Mouse (Mus musculus) embryonic facial prominence, embryonic 12.5 days (tissue): ENCODE results near the gene Smyd5. TPM values are rescaled to one million over a fixed set of nuclear protein-coding genes. Genes with fewer than 3 reads are reported as not detected.

Source experiments
- ATAC-seq: fragments of 200-750 bp; cut with Nextera tagmentation; 2 replicates; pipeline ENCODE4 v1.8.0; 2017; ENCODE audit not compliant: insufficient number of reproducible peaks, insufficient read depth, low FRiP score, low TSS enrichment
- H3K27ac ChIP-seq: fragments of 300-500 bp; sonication (generic); 2 replicates; pipeline ENCODE4 v1.5.1; 2016; ENCODE audit warnings: mild to moderate bottlenecking
- H3K27me3 ChIP-seq: fragments of 300-500 bp; sonication (generic); 2 replicates; pipeline ENCODE4 v1.6.1; 2016; ENCODE audit warnings: mild to moderate bottlenecking, moderate library complexity
- H3K36me3 ChIP-seq: fragments of 300-500 bp; sonication (generic); 2 replicates; pipeline ENCODE4 v1.6.1; 2016; ENCODE audit warnings: mild to moderate bottlenecking
- H3K4me1 ChIP-seq: fragments of 300-500 bp; sonication (generic); 2 replicates; pipeline ENCODE4 v1.6.1; 2016
- H3K4me2 ChIP-seq: fragments of 300-500 bp; sonication (generic); replicated peaks from 2 replicates; pipeline ENCODE4 v1.6.1; 2016; ENCODE audit warnings: mild to moderate bottlenecking, moderate library complexity
- H3K4me3 ChIP-seq: fragments of 300-500 bp; sonication (generic); 2 replicates; pipeline ENCODE4 v1.5.1; 2016; ENCODE audit warnings: mild to moderate bottlenecking
- H3K9ac ChIP-seq: fragments of 300-500 bp; sonication (generic); 2 replicates; pipeline ENCODE4 v1.6.1; 2016; ENCODE audit warnings: mild to moderate bottlenecking, moderate library complexity
- H3K9me3 ChIP-seq: fragments of 300-500 bp; sonication (generic); 2 replicates; pipeline ENCODE4 v1.6.1; 2016; ENCODE audit warnings: mild to moderate bottlenecking, moderate library complexity
- WGBS: fragments of 180-500 bp; shearing (Covaris S2); methylation state at CpG from one replicate; pipeline ENCODE4 v1.1.7; 2016; 5-methylcytosine and 5-hydroxymethylcytosine counted together
- polyA plus RNA-seq: library from polyadenylated mRNA; unstranded; fragments of >200 nt; fragmentation: Nextera tagmentation; extraction: Ambion mirVana; gene quantifications from 2 replicates; pipeline ENCODE4 v1.2.1, GENCODE M21; 2016

Gene Smyd5
- polyA plus RNA-seq, result 66.4 and 67.1 TPM in 2 replicates

DNA sequence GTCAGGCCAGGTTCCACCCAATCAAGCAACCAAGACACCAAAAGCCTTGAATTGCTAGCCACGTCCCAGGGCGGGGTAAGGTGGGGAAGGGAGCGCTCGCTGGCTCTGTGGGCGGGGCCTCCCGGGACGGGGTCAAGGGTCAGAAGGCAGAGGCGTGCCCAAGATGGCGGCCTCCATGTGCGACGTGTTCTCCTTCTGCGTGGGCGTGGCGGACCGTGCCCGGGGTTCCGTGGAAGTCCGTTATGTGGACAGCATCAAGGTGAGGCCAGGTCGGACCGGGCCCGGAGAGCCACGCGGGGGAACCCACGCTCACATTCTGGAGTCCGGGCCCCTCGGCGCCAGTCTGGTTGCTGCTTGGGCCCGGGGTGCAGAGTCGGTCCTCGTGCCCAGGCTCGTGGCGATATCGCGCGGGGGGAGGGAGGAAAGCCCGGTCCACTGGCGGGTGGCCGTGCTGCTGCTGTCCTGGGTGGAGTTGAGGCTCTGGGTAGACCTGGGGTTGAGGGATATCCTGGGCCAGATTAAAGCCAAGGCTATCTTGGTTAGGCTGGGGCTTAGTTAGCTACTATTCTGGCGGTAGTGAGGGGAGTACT lies at the start of gene Smyd5:
TSS of gene Smyd5 (plus strand) at position 148 of the 590 bp plus-strand sequence.
- H3K4me1 ChIP-seq, result peaks cover 8% of the 10 kb centered on the region; the same call in 1 of the 2 replicates
- H3K4me2 ChIP-seq, result peak within 1 kb of the TSS; percentile 66
- H3K27ac ChIP-seq, result no peak within 1 kb of the TSS
- peak; percentile 80 for ATAC-seq
- H3K36me3 ChIP-seq, result no peaks in the 10 kb centered on the region
- H3K4me3 ChIP-seq, result peak within 1 kb of the TSS; percentile 85
- no peaks in the 10 kb centered on the region for H3K9me3 ChIP-seq
- H3K9ac ChIP-seq, result peak within 1 kb of the TSS; percentile 69
- under 1% methylated on average over 39 of the region's 39 CpGs for WGBS
- peaks cover 4% of the 10 kb centered on the region for H3K27me3 ChIP-seq

DNA sequence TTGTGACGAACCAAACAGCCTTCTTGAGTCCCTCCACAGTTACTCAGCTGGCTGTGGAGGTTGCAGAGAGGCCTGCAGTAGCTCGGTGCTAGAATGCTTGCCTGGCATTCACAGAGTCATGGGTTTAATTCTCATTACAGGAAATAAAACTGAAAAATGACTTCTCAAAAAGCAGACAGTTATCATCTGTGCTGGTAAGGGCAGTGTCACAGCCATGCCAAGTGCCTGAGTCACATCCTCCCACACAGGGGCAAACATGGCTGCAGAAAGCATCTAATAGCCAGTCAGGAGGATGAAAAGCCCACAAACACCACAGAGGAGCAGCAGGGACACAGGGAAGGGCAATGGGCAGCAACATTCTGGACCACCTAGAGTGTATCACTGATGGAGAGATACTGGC lies 49.0 kb upstream of the Smyd5 start:
- Histone ChIP-seq H3K4me2 (no peak overlapping the region), H3K9me3 (no peaks in the 10 kb centered on the region), H3K4me3 (no peak overlapping the region), H3K9ac (no peak overlapping the region), H3K27ac (no peak overlapping the region), H3K27me3 (no peaks in the 10 kb centered on the region; the same call in none of the 2 replicates), H3K36me3 (no peaks in the 10 kb centered on the region), H3K4me1 (peaks cover 6% of the 10 kb centered on the region)
- ATAC-seq, result no peak
- 77% methylated on average over 2 of the region's 2 CpGs for WGBS

DNA sequence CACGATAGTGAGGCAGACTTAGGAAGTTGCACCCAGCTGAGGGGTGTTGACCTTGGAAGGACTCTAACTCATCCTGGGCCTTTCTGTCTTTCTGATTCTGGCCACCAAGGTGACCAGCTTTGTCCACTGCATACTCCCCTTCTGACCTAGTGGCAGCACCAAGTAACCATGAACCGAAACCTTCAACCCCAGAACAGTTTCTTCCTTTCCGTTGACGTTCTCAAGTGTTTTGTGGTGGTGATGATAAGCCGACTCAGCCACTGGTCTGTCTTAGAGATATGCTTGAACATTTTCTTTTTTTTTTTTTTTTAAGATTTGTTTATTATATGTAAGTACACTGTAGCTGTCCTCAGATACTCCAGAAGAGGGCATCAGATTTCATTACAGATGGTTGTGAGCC lies 43.2 kb upstream of the Smyd5 start:
- Histone ChIP-seq H3K9me3 (no peaks in the 10 kb centered on the region), H3K4me3 (no peak overlapping the region), H3K27me3 (no peaks in the 10 kb centered on the region; the same call in none of the 2 replicates), H3K4me2 (no peak overlapping the region), H3K27ac (no peak overlapping the region), H3K9ac (no peak overlapping the region), H3K36me3 (no peaks in the 10 kb centered on the region), H3K4me1 (peaks cover 4% of the 10 kb centered on the region; the same call in 1 of the 2 replicates)
- WGBS, result 85% methylated on average over 5 of the region's 5 CpGs
- no peak for ATAC-seq

DNA sequence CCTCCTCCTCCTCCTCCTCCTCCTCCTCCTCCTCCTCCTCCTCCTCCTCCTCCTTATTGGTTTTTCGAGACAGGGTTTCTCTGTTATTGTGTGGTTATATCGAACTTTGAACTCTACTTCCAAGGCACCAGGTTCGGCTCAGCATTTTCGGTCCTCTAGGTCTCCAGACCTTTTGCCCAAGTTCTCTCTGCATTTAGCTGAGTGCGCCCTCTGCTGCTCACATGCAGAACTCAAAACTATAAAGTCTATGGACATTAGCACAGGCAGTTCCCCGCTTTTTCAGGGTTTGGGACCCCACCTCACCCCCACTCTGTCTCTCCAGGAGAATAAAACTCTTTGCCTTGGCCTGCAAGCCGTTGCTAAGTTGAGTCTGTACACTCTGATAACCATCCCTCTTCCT lies 40.0 kb upstream of the Smyd5 start:
- no peak for ATAC-seq
- Histone ChIP-seq H3K4me3 (no peak overlapping the region), H3K27me3 (no peaks in the 10 kb centered on the region), H3K9me3 (no peaks in the 10 kb centered on the region), H3K4me2 (no peak overlapping the region), H3K27ac (no peak overlapping the region), H3K4me1 (no peaks in the 10 kb centered on the region), H3K9ac (no peak overlapping the region), H3K36me3 (no peaks in the 10 kb centered on the region)
- WGBS, result 21% methylated on average over 5 of the region's 7 CpGs

DNA sequence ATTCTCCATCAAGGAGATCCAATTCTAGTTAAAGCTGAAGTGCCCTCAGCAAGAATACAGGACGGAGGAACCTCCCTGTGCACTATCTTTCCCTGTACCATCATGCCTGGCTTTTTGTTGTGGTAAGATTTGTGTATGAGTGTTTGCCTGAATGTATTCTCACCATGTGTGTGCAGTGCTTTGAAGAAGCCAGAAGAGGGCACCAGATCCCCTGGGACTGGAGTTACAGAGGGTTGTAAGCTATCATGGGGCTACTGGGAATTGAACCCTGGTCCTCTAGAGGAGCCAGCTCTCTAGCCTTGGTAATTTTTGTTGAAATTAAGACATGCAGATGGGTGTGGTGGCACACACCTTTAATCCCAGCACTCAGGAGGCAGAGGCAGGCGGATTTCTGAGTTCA lies 36.4 kb upstream of the Smyd5 start:
- ATAC-seq, result no peak
- no peaks in the 10 kb centered on the region for H3K27me3 ChIP-seq
- H3K9me3 ChIP-seq, result no peaks in the 10 kb centered on the region
- H3K9ac ChIP-seq, result no peak overlapping the region
- no peak overlapping the region for H3K4me3 ChIP-seq
- no peaks in the 10 kb centered on the region for H3K4me1 ChIP-seq
- no peaks in the 10 kb centered on the region for H3K36me3 ChIP-seq
- H3K27ac ChIP-seq, result no peak overlapping the region
- no peak overlapping the region for H3K4me2 ChIP-seq
- 79% methylated on average over 2 of the region's 2 CpGs for WGBS

DNA sequence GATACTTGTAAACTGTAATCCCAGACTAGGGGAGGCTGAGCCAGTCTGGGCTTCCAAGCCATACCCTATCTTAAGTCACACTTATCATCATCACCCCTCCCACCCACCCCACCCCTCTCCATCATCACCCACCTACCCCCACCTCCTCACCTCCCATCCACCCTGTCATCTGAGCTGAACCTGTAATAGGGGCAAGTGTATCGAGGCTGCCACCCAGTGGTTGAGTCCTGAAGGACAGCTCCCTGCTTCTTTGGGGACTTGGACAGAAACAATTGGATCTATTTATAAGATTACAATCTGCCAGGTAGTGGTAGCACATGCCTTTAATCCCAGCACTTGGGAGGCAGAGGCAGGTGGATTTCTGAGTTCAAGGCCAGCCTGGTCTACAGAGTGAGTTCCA lies 34.6 kb upstream of the Smyd5 start:
- no peaks in the 10 kb centered on the region for H3K36me3 ChIP-seq
- H3K27me3 ChIP-seq, result no peaks in the 10 kb centered on the region
- no peak overlapping the region for H3K9ac ChIP-seq
- no peak overlapping the region for H3K4me3 ChIP-seq
- no peak overlapping the region for H3K4me2 ChIP-seq
- no peak overlapping the region for H3K27ac ChIP-seq
- no peak for ATAC-seq
- H3K4me1 ChIP-seq, result no peaks in the 10 kb centered on the region
- WGBS, result 23% methylated on average over 1 of the region's 1 CpGs
- no peaks in the 10 kb centered on the region for H3K9me3 ChIP-seq

DNA sequence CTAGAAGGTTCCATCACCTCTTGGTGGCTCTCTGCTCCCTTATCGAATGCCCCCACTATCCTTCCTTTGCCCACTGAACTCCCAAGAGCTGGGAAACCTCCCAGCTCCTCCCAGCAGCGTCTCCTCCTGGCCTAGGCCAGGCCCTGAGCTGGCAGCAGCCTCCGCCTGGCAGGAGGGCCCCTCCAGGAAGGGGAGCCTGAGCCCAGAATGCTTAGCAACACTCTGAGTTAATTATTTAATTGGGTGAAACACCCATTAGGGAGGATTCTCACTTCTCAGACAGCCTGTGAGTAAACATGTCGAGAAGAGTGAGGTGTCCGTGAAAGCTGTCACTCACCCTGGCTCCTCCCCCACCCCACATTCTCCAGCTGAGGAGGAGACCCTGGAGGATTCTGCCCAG lies 32.1 kb upstream of the Smyd5 start:
- H3K4me3 ChIP-seq, result no peak overlapping the region
- WGBS, result 24% methylated on average over 5 of the region's 5 CpGs
- no peaks in the 10 kb centered on the region for H3K4me1 ChIP-seq
- ATAC-seq, result no peak
- no peaks in the 10 kb centered on the region for H3K36me3 ChIP-seq
- H3K27me3 ChIP-seq, result no peaks in the 10 kb centered on the region
- no peaks in the 10 kb centered on the region for H3K9me3 ChIP-seq
- no peak overlapping the region for H3K27ac ChIP-seq
- H3K4me2 ChIP-seq, result no peak overlapping the region
- H3K9ac ChIP-seq, result no peak overlapping the region

DNA sequence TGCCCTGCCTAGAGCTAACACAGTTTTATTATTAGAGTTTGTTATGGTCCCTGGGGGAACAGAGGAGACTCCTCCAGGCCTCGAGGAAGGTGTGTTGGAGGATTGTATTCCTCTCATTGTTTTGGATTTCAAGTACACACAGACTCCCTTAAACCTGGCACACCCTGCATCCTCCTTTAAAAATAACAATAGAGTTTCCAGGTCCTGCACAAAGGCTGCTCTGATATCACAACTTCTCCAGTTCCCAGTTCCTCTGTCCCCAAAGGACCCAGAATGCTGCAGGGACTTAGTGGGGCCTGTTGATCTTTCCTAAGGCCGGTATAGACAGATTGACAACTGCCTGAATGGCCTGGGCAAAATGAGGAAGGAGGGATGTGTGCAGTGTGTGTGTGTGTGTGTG lies 29.2 kb upstream of the Smyd5 start:
- Histone ChIP-seq H3K4me1 (no peaks in the 10 kb centered on the region), H3K36me3 (no peaks in the 10 kb centered on the region), H3K27me3 (peaks cover 12% of the 10 kb centered on the region), H3K9me3 (no peaks in the 10 kb centered on the region), H3K4me3 (no peak overlapping the region), H3K4me2 (no peak overlapping the region), H3K27ac (no peak overlapping the region), H3K9ac (no peak overlapping the region)
- no peak for ATAC-seq
- 36% methylated on average over 2 of the region's 2 CpGs for WGBS

DNA sequence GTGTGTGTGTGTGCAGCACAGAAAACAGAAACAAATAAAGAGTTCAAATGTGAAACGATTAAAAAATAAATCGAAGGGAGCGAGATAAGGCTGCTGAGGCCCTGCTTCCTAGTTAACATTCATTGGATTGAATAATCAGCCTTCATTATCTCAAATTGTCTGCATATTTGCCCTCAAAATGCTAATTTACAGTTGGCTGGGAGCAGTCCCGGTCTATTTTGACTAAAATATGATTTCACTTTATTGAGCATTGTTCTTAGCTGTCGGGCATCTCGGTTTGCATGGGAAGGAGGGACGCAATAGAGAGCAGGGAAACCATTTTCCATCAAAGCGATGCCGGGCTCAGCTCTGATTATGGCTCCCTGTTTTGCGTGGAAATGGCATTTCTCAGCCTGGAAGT lies 28.8 kb upstream of the Smyd5 start:
- ATAC-seq, result no peak
- Histone ChIP-seq H3K36me3 (no peaks in the 10 kb centered on the region), H3K9ac (no peak overlapping the region), H3K4me3 (no peak overlapping the region), H3K4me2 (no peak overlapping the region), H3K27ac (no peak overlapping the region), H3K4me1 (no peaks in the 10 kb centered on the region), H3K9me3 (no peaks in the 10 kb centered on the region), H3K27me3 (peaks cover 16% of the 10 kb centered on the region)
- 79% methylated on average over 10 of the region's 10 CpGs for WGBS

DNA sequence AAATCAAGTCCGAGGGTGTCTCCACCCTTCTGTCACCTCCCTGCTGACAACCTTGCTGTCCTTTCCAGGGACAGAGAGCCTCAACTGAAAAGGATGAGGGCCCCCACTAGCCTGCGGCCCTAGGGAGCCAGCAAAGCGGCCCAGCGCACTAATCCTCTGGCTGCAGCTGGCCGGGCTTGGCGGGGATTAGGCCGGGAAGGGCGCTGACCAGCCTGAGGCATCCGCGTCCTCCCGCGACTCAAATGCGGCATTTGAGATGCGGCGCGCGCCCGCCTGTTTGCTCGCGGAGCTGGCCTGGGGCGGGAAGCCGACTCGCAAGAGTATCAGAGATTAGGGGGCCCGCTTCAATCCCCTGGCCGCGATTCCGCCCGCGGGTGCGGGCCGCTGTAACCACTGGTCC lies 22.8 kb upstream of the Smyd5 start:
- H3K9ac ChIP-seq, result no peak overlapping the region; the same call in 1 of the 2 replicates
- H3K9me3 ChIP-seq, result no peaks in the 10 kb centered on the region
- H3K4me2 ChIP-seq, result peak overlapping the region; percentile 41
- H3K27ac ChIP-seq, result no peak overlapping the region
- peak overlapping the region; percentile 6; the same call in 1 of the 2 replicates for H3K4me3 ChIP-seq
- no peak for ATAC-seq
- 1% methylated on average over 31 of the region's 31 CpGs for WGBS
- H3K4me1 ChIP-seq, result 0 out of 2 replicates have a peak, but pooled peaks cover 3% of the 10 kb centered on the region
- no peaks in the 10 kb centered on the region for H3K36me3 ChIP-seq
- peaks cover 45% of the 10 kb centered on the region for H3K27me3 ChIP-seq

DNA sequence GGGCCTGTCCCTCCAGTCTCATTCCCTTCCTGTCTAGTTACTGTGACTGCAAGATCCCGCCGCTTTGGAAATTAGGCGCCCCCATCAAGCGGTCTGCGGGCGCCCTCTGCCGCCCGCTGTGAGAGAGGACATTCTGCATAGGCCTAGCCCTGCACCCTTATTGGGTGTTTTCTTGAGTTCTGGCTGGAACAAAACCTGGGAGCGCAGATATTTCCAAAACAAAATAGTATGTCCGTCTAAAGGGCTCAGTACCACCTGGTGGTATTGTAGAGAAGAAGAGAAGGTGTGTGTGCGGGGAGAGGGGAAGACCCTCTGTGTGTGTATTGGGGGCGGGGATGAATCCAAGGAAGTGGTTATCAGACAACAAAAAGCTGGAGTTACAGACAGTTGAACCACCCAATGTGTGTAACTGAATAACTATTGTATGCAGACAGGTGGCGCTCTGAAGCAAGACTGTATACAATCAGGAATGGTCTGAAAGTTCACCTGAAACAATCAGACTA lies 21.0 kb upstream of the Smyd5 start:
- H3K27me3 ChIP-seq, result peaks cover 45% of the 10 kb centered on the region
- WGBS, result 9% methylated on average over 13 of the region's 13 CpGs
- no peak overlapping the region for H3K27ac ChIP-seq
- no peaks in the 10 kb centered on the region for H3K36me3 ChIP-seq
- H3K9me3 ChIP-seq, result no peaks in the 10 kb centered on the region
- H3K4me2 ChIP-seq, result no peak overlapping the region
- ATAC-seq, result peak; percentile 84
- no peak overlapping the region for H3K4me3 ChIP-seq
- H3K4me1 ChIP-seq, result 0 out of 2 replicates have a peak, but pooled peaks cover 3% of the 10 kb centered on the region
- no peak overlapping the region for H3K9ac ChIP-seq

DNA sequence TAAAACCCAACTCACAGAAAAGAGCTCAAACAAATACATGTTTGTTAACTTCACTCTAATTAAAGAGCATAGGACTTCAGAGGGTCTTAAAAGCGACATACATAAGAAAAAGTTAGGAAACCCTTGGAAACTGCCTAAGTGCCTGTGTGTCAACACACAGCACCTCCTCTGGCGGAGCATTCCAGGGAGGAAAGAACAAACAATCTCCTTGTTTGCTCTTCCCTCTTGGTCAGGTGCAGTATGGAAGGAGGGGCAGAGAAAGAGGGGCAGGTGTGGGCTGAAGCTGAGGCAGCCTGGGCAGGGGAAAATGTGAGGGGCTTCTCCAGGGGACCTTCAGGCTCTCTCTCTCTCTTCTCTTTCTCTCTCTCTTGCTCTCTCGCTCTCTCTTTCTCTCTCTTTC lies 16.0 kb upstream of the Smyd5 start:
- WGBS, result 62% methylated on average over 3 of the region's 3 CpGs
- no peak overlapping the region for H3K27ac ChIP-seq
- no peak for ATAC-seq
- H3K9me3 ChIP-seq, result no peaks in the 10 kb centered on the region
- H3K27me3 ChIP-seq, result 0 out of 2 replicates have a peak, but pooled peaks cover 5% of the 10 kb centered on the region
- H3K4me2 ChIP-seq, result no peak overlapping the region
- H3K4me3 ChIP-seq, result no peak overlapping the region
- H3K9ac ChIP-seq, result no peak overlapping the region
- no peaks in the 10 kb centered on the region for H3K36me3 ChIP-seq
- H3K4me1 ChIP-seq, result no peaks in the 10 kb centered on the region
